Mouse (Mus musculus) left cerebral cortex, adult 2 months (tissue): ENCODE results near the gene 1700030K09Rik. TPM values are rescaled to one million over a fixed set of nuclear protein-coding genes. Genes with fewer than 3 reads are reported as not detected.
A peak's percentile ranks its signal among the peaks of the same experiment; 100 is the strongest.

Source experiments
- DNase-seq, 2 experiments: peaks; one replicate each; pipeline ENCODE4 v3.0.0; 2021 to 2022; ENCODE audit warnings: low spot score in 2 of 2, mixed read lengths in 1 of 2; ENCODE audit errors: extremely low spot score in 1 of 2
- H3K27ac ChIP-seq: fragments of 200-600 bp; 2 replicates; pipeline ENCODE4 v1.8.1; 2022
- H3K4me3 ChIP-seq: fragments of 200-600 bp; 2 replicates; pipeline ENCODE4 v1.8.1; 2022
- CTCF ChIP-seq: fragments of 200-600 bp; IDR thresholded peaks from 2 replicates; pipeline ENCODE4 v1.8.1; 2022; ENCODE audit warnings: antibody characterized with exemption, mild to moderate bottlenecking, moderate library complexity
- intact Hi-C: fragments of 180-260 bp; cut with DNase I; formaldehyde crosslinking; loops from one replicate; pipeline ENCODE4 v1.15.1; 2025
- long read RNA-seq, 2 experiments: library from polyadenylated mRNA; stranded (forward); transcript quantifications; one replicate each; pipeline ENCODE4 v2.0.0; 2021; ENCODE audit warnings: borderline mapping rate in 2 of 2
- total RNA-seq, 2 experiments: library from RNA; stranded (reverse); gene quantifications; 2 replicates each; pipeline ENCODE4 v1.2.3; 2021

1700030K09Rik gene
- total RNA-seq, result 10 to 100 TPM; 14.8 to 15.6 TPM
- long read RNA-seq, experiment 1, transcript 1700030K09Rik-201 (8 exons, 2,887 nt), result major isoform, 18 of 24 reads
- long read RNA-seq, experiment 1, partial matches to known transcripts, result 5 of 24 reads
- long read RNA-seq, experiment 1, other reads (novel, unspliced or antisense), result 1 of 24 reads
- long read RNA-seq, experiment 2, transcript 1700030K09Rik-201 (8 exons, 2,887 nt), result major isoform, 13 of 18 reads
- long read RNA-seq, experiment 2, partial matches to known transcripts, result 3 of 18 reads
- long read RNA-seq, experiment 2, other reads (novel, unspliced or antisense), result 2 of 18 reads

DNA sequence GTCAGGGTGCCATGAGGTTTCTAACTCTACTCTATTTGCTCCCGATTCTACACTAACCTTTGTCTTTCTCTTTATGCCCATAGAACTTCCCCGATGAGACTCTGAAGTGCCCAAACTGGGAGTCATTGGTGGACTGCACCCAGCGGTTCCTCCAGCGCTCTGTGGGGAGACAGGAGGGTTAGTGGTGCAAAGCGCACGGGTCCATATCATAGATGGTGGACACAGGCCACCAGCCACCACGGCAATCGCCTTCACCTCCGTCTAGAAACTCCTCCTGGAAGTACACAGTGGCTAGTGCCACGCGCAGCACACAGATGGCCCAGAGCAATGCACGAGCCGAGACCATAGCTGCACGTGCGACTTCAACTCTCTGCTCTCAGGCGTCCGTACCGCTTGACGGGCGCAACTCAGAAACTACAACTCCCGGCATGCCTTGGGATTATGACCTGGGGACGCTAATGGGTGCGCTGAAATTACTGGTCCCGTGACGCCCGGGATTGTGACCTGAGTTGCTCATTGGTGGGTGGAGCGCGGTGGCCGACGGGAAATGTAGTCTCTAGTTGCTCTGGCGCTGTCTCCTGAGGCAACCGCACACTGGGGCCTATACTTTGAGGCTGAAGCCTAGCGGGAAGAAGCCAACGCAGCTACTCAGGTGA lies at the start of gene 1700030K09Rik, which contains the start of gene Calr3:
1700030K09Rik (plus strand) TSS at position 543 of the 656 bp plus-strand sequence.
Calr3 (minus strand) TSS at position 533 of the 656 bp plus-strand sequence.
- H3K4me3 ChIP-seq, result peak within 1 kb of the TSS; percentile 56
- TF ChIP-seq CTCF, result no peak
- peak; percentile 97 to 98 for DNase-seq
- peak within 1 kb of the TSS; percentile 76 for H3K27ac ChIP-seq
- intact Hi-C loops, result no loop called here

DNA sequence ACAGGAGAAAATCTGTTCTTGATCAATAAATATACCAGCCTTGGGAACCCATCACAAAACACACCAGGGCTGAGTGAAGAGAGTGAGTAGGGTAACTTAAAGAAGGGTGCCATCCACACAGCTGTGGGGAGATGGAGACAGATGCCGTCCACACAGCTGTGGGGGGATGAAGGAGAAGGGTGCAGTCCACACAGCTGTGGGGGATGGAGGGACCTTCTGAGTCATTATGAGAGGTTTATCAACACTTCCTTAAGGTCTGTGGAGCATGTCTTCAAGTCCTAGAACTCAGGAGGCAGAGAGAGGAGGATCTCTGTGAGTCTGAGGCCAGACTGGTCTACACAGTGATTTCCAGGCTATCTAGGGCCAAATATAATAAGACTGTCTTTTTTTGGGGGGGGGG lies 42.3 kb upstream of the 1700030K09Rik start:
- no peak overlapping the region for H3K4me3 ChIP-seq
- TF ChIP-seq CTCF, result no peak
- H3K27ac ChIP-seq, result no peak overlapping the region
- DNase-seq, result no peak
- intact Hi-C loops, result no loop called here

DNA sequence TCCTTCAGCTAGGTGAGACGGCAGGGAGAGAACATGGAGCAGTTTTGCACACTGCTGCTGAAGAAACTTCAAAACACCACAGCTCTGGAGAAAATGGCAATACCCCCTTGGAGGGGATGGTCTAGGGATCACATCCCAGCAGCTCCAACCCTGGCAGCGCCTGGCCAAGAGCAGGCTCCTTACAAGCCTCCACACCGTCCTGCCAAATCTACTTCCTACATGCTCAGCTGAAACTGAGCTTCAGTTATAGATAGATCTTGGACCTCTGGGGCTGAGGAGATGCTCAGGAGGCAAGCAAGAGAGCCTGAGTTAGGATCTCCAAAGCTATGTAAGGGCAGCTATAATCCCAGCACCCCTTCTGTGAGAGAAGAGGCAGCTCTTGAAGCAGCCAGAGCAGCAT lies 40.7 kb upstream of the 1700030K09Rik start:
- no peak overlapping the region for H3K27ac ChIP-seq
- intact Hi-C loops, result no loop called here
- TF ChIP-seq CTCF, result no peak
- no peak for DNase-seq
- no peak overlapping the region for H3K4me3 ChIP-seq

DNA sequence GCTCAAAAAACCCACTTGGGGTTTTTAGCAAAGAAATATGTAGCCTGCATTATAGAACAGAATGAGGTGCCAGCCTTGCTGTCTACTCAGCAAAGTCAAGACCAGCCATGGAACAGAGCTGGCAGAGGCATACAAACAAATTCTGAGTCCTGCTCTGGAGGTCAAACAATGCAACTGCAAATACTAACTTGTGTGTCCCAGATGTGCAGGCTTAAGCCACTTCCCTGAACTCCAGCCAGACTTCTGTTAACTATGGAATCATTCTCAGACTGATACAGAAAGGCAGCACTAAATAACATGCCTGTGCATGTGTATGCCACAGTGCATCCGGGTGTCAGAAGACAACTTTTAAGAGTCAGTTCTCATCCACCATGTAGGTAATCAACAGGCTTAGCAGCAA lies 35.8 kb upstream of the 1700030K09Rik start:
- TF ChIP-seq CTCF, result no peak
- no peak for DNase-seq
- Histone ChIP-seq H3K4me3 (no peak overlapping the region), H3K27ac (no peak overlapping the region)
- intact Hi-C loops, result no loop called here

DNA sequence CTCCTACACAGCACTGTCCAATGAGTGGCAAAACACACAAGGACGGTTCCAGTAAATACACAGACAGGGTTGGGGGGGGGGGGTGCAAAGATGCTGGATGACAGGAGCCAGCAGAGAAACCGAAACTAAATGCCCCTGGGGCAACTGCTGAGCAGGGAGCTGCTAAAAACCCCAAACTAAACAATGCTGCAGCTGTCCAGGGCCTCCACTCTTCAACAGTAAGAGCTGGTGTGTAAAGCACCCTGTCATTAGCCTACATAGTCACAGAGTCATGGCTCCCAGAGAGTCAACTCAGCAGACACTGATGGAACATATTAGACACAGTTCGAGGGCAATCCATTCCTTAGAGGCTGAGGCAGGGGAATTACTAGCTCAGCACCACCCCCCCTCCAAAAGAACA lies 34.2 kb upstream of the 1700030K09Rik start:
- Histone ChIP-seq H3K27ac (no peak overlapping the region), H3K4me3 (no peak overlapping the region)
- no peak for DNase-seq
- intact Hi-C loops, result no loop called here
- TF ChIP-seq CTCF, result no peak

DNA sequence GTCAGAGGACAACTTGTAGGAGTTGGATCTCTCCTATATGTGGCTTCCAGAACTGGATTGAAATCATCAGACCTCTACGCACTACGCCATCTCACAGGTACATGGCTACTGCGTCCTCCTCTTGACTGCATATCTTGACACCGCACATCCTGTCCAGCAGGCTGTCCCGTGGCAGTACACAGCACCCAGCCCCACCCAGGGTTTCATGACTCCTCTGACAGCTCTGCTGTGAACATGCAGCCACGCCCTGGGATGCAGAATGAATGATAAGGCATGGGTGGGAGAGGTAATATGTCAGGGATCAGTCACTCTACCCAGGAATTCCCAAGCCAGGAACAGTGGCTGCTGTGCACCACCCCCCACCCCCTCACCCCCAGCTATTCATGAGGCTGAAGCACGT lies 29.8 kb upstream of the 1700030K09Rik start:
- Histone ChIP-seq H3K27ac (no peak overlapping the region), H3K4me3 (no peak overlapping the region)
- intact Hi-C loops, result no loop called here
- no peak for DNase-seq
- TF ChIP-seq CTCF, result no peak

DNA sequence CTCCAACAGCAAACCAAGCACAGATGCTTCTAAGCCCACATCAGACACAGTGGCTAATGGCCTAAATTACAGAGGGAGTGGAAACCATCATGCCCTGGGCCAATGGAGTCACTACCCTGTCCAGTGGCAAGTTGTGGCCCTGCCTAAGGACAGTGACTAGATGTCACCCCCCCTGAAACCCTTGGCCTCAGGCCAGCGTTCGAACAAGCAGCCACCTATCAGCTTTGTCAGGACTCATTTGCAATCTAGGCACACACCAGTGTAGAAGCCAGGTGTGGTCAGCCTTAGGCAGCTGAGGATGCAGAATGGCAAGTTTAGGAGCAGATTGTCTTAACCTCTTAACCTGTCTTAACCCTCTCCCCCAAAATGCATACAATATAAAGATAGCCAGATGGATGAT lies 28.4 kb upstream of the 1700030K09Rik start:
- no peak for DNase-seq
- TF ChIP-seq CTCF, result no peak
- Histone ChIP-seq H3K4me3 (no peak overlapping the region), H3K27ac (no peak overlapping the region)
- intact Hi-C loops, result no loop called here

DNA sequence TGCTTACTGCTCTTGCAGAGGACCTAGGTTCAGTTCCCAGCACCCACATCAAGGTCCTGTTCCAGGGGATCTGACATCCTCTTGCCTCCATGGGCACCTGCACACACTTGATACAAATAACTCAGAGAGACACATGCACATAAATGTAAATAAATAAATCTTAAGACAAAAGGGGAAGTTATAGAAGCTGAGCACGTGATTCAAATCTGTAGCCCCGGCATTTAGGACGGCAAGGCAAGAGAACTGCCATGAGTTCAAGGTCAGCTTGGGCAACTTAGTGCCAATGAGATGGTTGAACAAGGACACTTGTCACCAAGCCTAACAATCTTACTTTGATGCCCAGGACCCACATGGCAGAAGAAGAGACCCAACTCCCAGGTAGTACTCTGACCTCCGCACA lies 25.6 kb upstream of the 1700030K09Rik start:
- no peak overlapping the region for H3K27ac ChIP-seq
- H3K4me3 ChIP-seq, result no peak overlapping the region
- no peak for TF ChIP-seq CTCF
- intact Hi-C loops, result no loop called here
- DNase-seq, result no peak

DNA sequence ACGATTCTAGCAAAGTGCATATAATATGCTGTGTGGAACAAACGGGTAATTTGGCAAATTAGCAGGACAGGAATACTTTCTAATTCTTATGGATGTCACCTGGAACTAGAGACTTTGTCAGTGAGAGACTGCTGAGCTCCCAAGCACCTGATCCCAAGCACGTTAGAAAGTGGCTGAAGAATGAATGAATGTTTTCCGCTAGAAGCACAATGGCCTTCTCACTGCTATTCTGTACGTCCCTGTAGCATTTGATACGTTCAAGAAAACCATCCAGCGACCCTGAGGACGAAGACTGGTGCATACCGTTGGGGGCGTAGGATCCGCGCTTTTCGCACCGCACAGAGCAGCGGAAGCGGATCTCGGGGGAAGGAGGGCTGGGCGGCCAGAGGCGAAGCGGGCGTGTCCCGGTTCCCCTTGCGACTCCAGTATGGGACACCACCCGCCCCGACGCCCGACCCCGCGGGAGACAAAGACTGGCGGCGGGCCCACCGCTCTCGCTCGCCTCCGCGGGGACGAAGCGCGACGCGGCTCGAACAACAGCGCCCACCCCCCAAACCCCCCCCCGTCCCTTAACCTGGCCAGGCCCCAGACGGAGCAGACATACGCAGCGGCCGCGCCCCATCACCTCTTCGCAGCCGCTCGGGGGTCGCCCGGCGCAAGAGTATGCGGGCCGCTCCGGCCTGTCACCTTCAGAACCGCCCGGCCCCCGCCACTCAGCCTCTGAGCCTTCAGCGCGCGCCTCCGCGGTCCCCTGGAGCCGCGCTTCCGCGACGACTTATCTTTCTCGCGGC lies 22.9 kb upstream of the 1700030K09Rik start:
- TF ChIP-seq CTCF, result no peak
- Histone ChIP-seq H3K27ac (peak overlapping the region; percentile 93), H3K4me3 (peak overlapping the region; percentile 86)
- intact Hi-C loops, result loop anchor here (2.0 kb wide), 1 partner anchor 54 kb away; the partner anchor contains the start of gene Cherp
- peak; percentile 37 to 40 for DNase-seq

DNA sequence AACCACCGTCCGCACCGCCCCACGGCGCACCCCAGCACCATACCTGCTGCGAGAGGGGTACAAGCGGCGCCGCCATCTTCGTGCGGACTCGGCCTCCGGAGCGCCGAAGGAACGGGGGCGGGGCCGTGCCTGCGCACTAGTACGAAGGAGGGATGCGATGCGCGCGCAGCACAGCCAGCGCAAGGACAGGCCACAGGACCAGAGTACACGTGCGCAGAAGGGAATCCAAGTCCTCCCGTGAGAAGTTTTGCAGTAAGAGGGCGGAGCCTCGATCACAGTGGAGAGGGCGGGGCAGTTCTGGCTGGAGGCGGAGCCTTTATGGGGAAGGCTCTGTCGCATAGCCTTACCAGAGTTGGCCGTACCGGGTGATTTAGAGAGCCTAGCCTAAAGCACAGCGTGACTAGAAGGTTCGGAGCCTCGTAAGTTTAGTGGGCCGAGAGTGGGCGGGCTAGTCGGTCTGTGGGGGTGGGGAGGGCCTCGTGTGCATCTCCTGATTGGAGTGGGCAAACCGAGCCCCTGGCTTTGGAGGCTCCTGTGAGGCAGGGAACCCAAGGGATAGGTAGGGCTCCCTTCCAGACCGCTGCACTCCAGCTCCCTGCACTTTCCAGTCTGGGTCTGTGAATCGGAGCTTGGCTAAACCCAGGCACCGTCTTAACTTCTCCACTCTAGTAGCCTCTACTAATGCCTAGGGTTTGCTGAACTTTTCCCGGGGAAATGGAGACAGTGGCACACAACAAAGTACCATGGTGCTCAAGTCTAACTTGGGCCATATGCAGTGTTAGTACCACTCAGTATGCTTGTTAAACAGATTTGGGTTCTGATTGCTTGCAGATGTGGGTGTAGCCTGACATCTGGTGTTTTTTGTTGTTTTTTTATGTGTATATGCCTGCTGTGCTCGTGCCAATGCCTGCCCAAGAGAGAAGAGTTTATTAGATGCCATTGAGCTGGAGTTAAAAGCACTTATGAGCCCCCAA lies 22.0 kb upstream of the 1700030K09Rik start, which contains the start of gene Eps15l1:
Eps15l1 (minus strand) TSS at position 99 of the 974 bp plus-strand sequence.
- intact Hi-C loops, result loop anchor here (2.0 kb wide), 1 partner anchor 53 kb away; the partner anchor contains the start of gene Cherp
- Histone ChIP-seq H3K27ac (peak within 1 kb of the TSS; percentile 93), H3K4me3 (peak within 1 kb of the TSS; percentile 86)
- no peak for TF ChIP-seq CTCF
- peak; percentile 98 to 99 for DNase-seq

DNA sequence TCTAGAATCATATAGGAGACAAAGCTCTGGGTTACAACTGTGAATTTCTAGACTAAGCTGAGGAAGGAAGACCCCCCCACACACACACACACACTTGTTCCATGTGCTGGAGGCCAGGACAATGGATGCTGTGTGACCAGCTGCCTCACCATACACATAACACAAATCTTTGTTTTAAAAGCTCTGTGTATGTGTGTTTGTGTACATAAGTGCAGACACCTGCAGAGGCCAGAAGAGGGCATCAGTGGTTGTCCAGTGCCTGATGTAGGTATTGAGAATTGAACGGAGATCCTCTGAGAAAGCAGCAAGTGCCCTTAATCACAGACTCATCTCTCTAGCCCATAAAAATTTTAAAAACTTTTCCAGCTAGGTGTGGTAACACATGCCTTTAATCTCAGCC lies 20.8 kb upstream of the 1700030K09Rik start:
- TF ChIP-seq CTCF, result peak; percentile 14; the same call in 1 of the 2 replicates
- Histone ChIP-seq H3K4me3 (no peak overlapping the region), H3K27ac (no peak overlapping the region)
- DNase-seq, result no peak
- intact Hi-C loops, result no loop called here
